Comparison of ENCODE assay signal across 45 mouse cellular contexts in the genomic region with DNA sequence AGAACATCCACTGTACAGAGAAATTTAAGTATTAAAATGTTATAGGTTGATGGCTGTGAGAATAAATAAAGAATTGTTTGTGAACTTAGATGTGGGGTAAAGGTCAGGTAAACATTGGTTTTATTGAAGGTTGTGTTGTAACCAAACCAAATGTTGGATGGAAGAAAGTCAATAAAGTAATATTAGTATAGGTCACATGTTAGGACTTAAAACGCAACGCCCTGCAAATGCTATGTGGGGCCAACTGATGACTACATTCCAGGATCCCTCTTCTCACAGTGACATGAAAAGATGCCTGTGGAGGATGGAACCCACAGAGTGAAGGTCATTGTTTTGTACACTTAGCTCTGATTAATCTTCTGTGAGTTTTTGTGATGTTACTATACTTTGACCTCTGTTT. TPM values are rescaled to one million over a fixed set of nuclear protein-coding genes. Genes with fewer than 3 reads are reported as not detected.
"Had no signal": no experiment of that assay in that cellular context is flagged by ENCODE, and none has a peak within 500 bp of the region (broad histone marks: within the 10 kb centered on the region; RNA-seq: fewer than 3 reads in every experiment).

No protein-coding gene starts in this region.

- H3K9ac ChIP-seq: limb, embryonic 12.5 days; limb, embryonic 13.5 days; limb, embryonic 15.5 days; liver, embryonic 13.5 days; liver, embryonic 14.5 days; liver, embryonic 15.5 days; lung, embryonic 14.5 days; lung, embryonic 15.5 days; midbrain, embryonic 12.5 days; midbrain, embryonic 13.5 days; midbrain, embryonic 15.5 days; neural tube, embryonic 12.5 days had no signal

- H3K36me3 ChIP-seq: limb, embryonic 10.5 days; limb, embryonic 12.5 days; limb, embryonic 13.5 days; limb, embryonic 15.5 days; liver, embryonic 13.5 days; liver, embryonic 15.5 days; lung, embryonic 15.5 days; midbrain, embryonic 10.5 days; midbrain, embryonic 12.5 days; midbrain, embryonic 13.5 days; midbrain, embryonic 15.5 days; neural tube, embryonic 12.5 days had no signal

- H3K4me3 ChIP-seq: left cerebral cortex, adult 2 months; limb, embryonic 10.5 days; limb, embryonic 12.5 days; limb, embryonic 13.5 days; limb, embryonic 15.5 days; liver, embryonic 13.5 days; liver, embryonic 15.5 days; lung, embryonic 15.5 days; megakaryocyte, embryonic 14.5 days; midbrain, embryonic 10.5 days; midbrain, embryonic 12.5 days; midbrain, embryonic 13.5 days; midbrain, embryonic 15.5 days; myocyte; neural tube, embryonic 12.5 days had no signal

- DNase-seq: layer of hippocampus, postnatal 36 days; left cerebral cortex, postnatal 4 days; liver, embryonic 13.5 days; lung, adult 18-20 months; lung, adult 2 months; lung, embryonic 14.5 days; lung, postnatal 10 days; lung, postnatal 14 days; lung, postnatal 36 days; lung, postnatal 4 days; midbrain, embryonic 14.5 days had no signal

- H3K4me1 ChIP-seq: limb, embryonic 10.5 days; limb, embryonic 12.5 days; limb, embryonic 13.5 days; limb, embryonic 15.5 days; lung, embryonic 15.5 days; midbrain, embryonic 10.5 days; midbrain, embryonic 12.5 days; midbrain, embryonic 13.5 days; midbrain, embryonic 15.5 days; neural tube, embryonic 12.5 days had no signal

- ATAC-seq: lung, postnatal 0 days; midbrain, embryonic 13.5 days; midbrain, embryonic 15.5 days; midbrain, embryonic 16.5 days had no signal

- H3K27ac ChIP-seq: left cerebral cortex, adult 2 months; limb, embryonic 10.5 days; limb, embryonic 12.5 days; limb, embryonic 13.5 days; limb, embryonic 15.5 days; liver, embryonic 13.5 days; liver, embryonic 14.5 days; liver, embryonic 15.5 days; lung, embryonic 15.5 days; macrophage; midbrain, embryonic 10.5 days; midbrain, embryonic 12.5 days; midbrain, embryonic 13.5 days; midbrain, embryonic 15.5 days; neural tube, embryonic 12.5 days had no signal

- H3K9me3 ChIP-seq: limb, embryonic 10.5 days; limb, embryonic 12.5 days; limb, embryonic 13.5 days; limb, embryonic 15.5 days; liver, embryonic 13.5 days; liver, embryonic 15.5 days; lung, embryonic 15.5 days; megakaryocyte, embryonic 14.5 days; midbrain, embryonic 10.5 days; midbrain, embryonic 12.5 days; midbrain, embryonic 13.5 days; midbrain, embryonic 15.5 days; neural tube, embryonic 12.5 days had no signal

- H3K27me3 ChIP-seq: limb, embryonic 13.5 days; midbrain, embryonic 13.5 days; midbrain, embryonic 15.5 days; neural tube, embryonic 12.5 days had no signal

- H3K4me2 ChIP-seq: limb, embryonic 12.5 days; limb, embryonic 13.5 days; limb, embryonic 15.5 days; liver, embryonic 13.5 days; liver, embryonic 15.5 days; lung, embryonic 14.5 days; lung, embryonic 15.5 days; midbrain, embryonic 11.5 days; midbrain, embryonic 12.5 days; midbrain, embryonic 13.5 days; midbrain, embryonic 15.5 days; neural tube, embryonic 12.5 days had no signal

RNA-seq across cellular contexts. Expression of gene Meiob, which starts 15.4 kb away (rescaled TPM):
- total RNA-seq: layer of hippocampus, postnatal 36 days; left cerebral cortex, adult 18-20 months; left cerebral cortex, adult 2 months; left cerebral cortex, adult 8-10 months; left cerebral cortex, postnatal 10 days; left cerebral cortex, postnatal 14 days; left cerebral cortex, postnatal 25 days; left cerebral cortex, postnatal 36 days; left cerebral cortex, postnatal 4 days; megakaryocyte progenitor cell, adult 5-6 weeks; midbrain, postnatal 0 days; monocyte, adult 5-6 weeks had no signal
- polyA plus RNA-seq: limb, embryonic 10.5 days; limb, embryonic 11.5 days; limb, embryonic 12.5 days; limb, embryonic 13.5 days; limb, embryonic 14.5 days; limb, embryonic 15.5 days; lung, adult 2 months; lung, embryonic 14.5 days; lung, embryonic 15.5 days; lung, embryonic 16.5 days; lung, postnatal 0 days; macrophage; midbrain, embryonic 11.5 days; midbrain, embryonic 12.5 days; midbrain, embryonic 13.5 days; midbrain, embryonic 14.5 days; midbrain, embryonic 15.5 days; midbrain, embryonic 16.5 days; myocyte; neural tube, embryonic 11.5 days; neural tube, embryonic 12.5 days had no signal

RNA-seq across cellular contexts. Expression of gene Igfals, which starts 46.3 kb away (rescaled TPM):
- total RNA-seq: left cerebral cortex, adult 18-20 months; left cerebral cortex, adult 2 months; left cerebral cortex, postnatal 14 days; left cerebral cortex, postnatal 25 days; left cerebral cortex, postnatal 36 days; megakaryocyte progenitor cell, adult 5-6 weeks; megakaryocyte, adult 5-6 weeks; megakaryocyte-erythroid progenitor cell, adult 5-6 weeks; midbrain, postnatal 0 days; monocyte, adult 5-6 weeks had no signal
- polyA plus RNA-seq: macrophage; midbrain, embryonic 13.5 days; midbrain, embryonic 14.5 days; midbrain, embryonic 16.5 days; myocyte had no signal
